Mouse (Mus musculus): ENCODE measurements around the gene Dvl2. TPM values are rescaled to one million over a fixed set of nuclear protein-coding genes. Genes with fewer than 3 reads are reported as not detected.

The Dvl2 gene
- polyA plus RNA-seq, 1 experiment from 2014 or later = 9.8 TPM

- ATAC-seq (ENCODE audit: low FRiP score, low TSS enrichment) = no peak
- Histone ChIP-seq H3K27me3 (ENCODE audit: control insufficient read depth, insufficient read depth, low read length) (no peaks in the 10 kb centered on the region), H3K9me3 (ENCODE audit: control insufficient read depth, low read length) (no peaks in the 10 kb centered on the region), H3K4me2 (replicated peaks; ENCODE audit: low read depth) (no peak overlapping the region), H3K27ac (replicated peaks) (no peak overlapping the region), H3K9ac (ENCODE audit: low read length) (no peak overlapping the region), H3K4me3 (ENCODE audit: low read depth, low read length) (no peak overlapping the region), H3K4me1 (replicated peaks; ENCODE audit: control insufficient read depth, insufficient read depth) (no peaks in the 10 kb centered on the region; the same call in 1 of the 2 replicates), H3K36me3 (ENCODE audit: control insufficient read depth, insufficient read depth, low read length) (no peaks in the 10 kb centered on the region)
- 48% methylated on average over 10 of the region's 10 CpGs for WGBS
- DNase-seq (ENCODE audit: low spot score) = no peak
- TF ChIP-seq EP300 (optimal IDR thresholded peaks at IDR 0.05) = no peak
- TF ChIP-seq CTCF (IDR thresholded peaks at IDR 0.05; ENCODE audit: low read depth) = peak; percentile 49
These were observed 49.4 kb downstream of the Dvl2 start for GRCm38 (mm10) chr11:70049816-70050215.

GRCm38 (mm10) chr11:70053156-70053555 is 52.8 kb downstream of the Dvl2 start:
- no peaks in the 10 kb centered on the region for H3K36me3 ChIP-seq (ENCODE audit: control insufficient read depth, insufficient read depth, low read length)
- ATAC-seq (ENCODE audit: low FRiP score, low TSS enrichment) = no peak
- no peaks in the 10 kb centered on the region; the same call in 1 of the 2 replicates for H3K4me1 ChIP-seq (replicated peaks; ENCODE audit: control insufficient read depth, insufficient read depth)
- DNase-seq (ENCODE audit: low spot score) = no peak
- no peak overlapping the region for H3K27ac ChIP-seq (replicated peaks)
- H3K4me2 ChIP-seq (replicated peaks; ENCODE audit: low read depth) = no peak overlapping the region
- 31% methylated on average over 7 of the region's 7 CpGs for WGBS
- TF ChIP-seq CTCF (IDR thresholded peaks at IDR 0.05; ENCODE audit: low read depth) (no peak), EP300 (optimal IDR thresholded peaks at IDR 0.05) (no peak)
- H3K4me3 ChIP-seq (ENCODE audit: low read depth, low read length) = no peak overlapping the region
- H3K27me3 ChIP-seq (ENCODE audit: control insufficient read depth, insufficient read depth, low read length) = no peaks in the 10 kb centered on the region
- H3K9me3 ChIP-seq (ENCODE audit: control insufficient read depth, low read length) = no peaks in the 10 kb centered on the region
- H3K9ac ChIP-seq (ENCODE audit: low read length) = no peak overlapping the region

- ATAC-seq (ENCODE audit: low FRiP score, low TSS enrichment) = no peak
- no peaks in the 10 kb centered on the region for H3K36me3 ChIP-seq (ENCODE audit: control insufficient read depth, insufficient read depth, low read length)
These were observed 53.6 kb downstream of the Dvl2 start, which contains the start of gene Asgr1 for GRCm38 (mm10) chr11:70053898-70054570. Gene Asgr1, plus strand, starts transcription at chr11:70054085.

GRCm38 (mm10) chr11:70055618-70056214 is 55.3 kb downstream of the Dvl2 start:
- Histone ChIP-seq H3K4me2 (replicated peaks; ENCODE audit: low read depth) (peak overlapping the region; percentile 29; the same call in 1 of the 2 replicates), H3K4me1 (replicated peaks; ENCODE audit: control insufficient read depth, insufficient read depth) (no peaks in the 10 kb centered on the region; the same call in 1 of the 2 replicates), H3K9me3 (ENCODE audit: control insufficient read depth, low read length) (no peaks in the 10 kb centered on the region), H3K27ac (replicated peaks) (no peak overlapping the region), H3K27me3 (ENCODE audit: control insufficient read depth, insufficient read depth, low read length) (no peaks in the 10 kb centered on the region), H3K36me3 (ENCODE audit: control insufficient read depth, insufficient read depth, low read length) (no peaks in the 10 kb centered on the region), H3K4me3 (ENCODE audit: low read depth, low read length) (no peak overlapping the region), H3K9ac (ENCODE audit: low read length) (no peak overlapping the region; the same call in 1 of the 2 replicates)
- TF ChIP-seq CTCF (IDR thresholded peaks at IDR 0.05; ENCODE audit: low read depth) = peak; percentile 97
- TF ChIP-seq EP300 (optimal IDR thresholded peaks at IDR 0.05) = no peak
- 28% methylated on average over 17 of the region's 18 CpGs for WGBS
- ATAC-seq (ENCODE audit: low FRiP score, low TSS enrichment) (peak; percentile 50), DNase-seq (ENCODE audit: low spot score) (peak; percentile 77)

More at GRCm38 (mm10) chr11:70053898-70054570, 53.6 kb downstream of the Dvl2 start, which contains the start of gene Asgr1:
- no peak within 1 kb of the TSS for H3K4me3 ChIP-seq (ENCODE audit: low read depth, low read length)
- H3K4me2 ChIP-seq (replicated peaks; ENCODE audit: low read depth) = no peak within 1 kb of the TSS
- no peak for DNase-seq (ENCODE audit: low spot score)
- no peaks in the 10 kb centered on the region for H3K27me3 ChIP-seq (ENCODE audit: control insufficient read depth, insufficient read depth, low read length)
- no peaks in the 10 kb centered on the region; the same call in 1 of the 2 replicates for H3K4me1 ChIP-seq (replicated peaks; ENCODE audit: control insufficient read depth, insufficient read depth)
- WGBS = 83% methylated on average over 10 of the region's 10 CpGs
- H3K27ac ChIP-seq (replicated peaks) = no peak within 1 kb of the TSS
- no peak within 1 kb of the TSS for H3K9ac ChIP-seq (ENCODE audit: low read length)
- TF ChIP-seq EP300 (optimal IDR thresholded peaks at IDR 0.05) = no peak
- H3K9me3 ChIP-seq (ENCODE audit: control insufficient read depth, low read length) = no peaks in the 10 kb centered on the region

GRCm38 (mm10) chr11:70057805-70058204 is 57.4 kb downstream of the Dvl2 start:
- Histone ChIP-seq H3K9me3 (ENCODE audit: control insufficient read depth, low read length) (no peaks in the 10 kb centered on the region), H3K4me3 (ENCODE audit: low read depth, low read length) (no peak overlapping the region), H3K4me1 (replicated peaks; ENCODE audit: control insufficient read depth, insufficient read depth) (no peaks in the 10 kb centered on the region; the same call in 1 of the 2 replicates), H3K27me3 (ENCODE audit: control insufficient read depth, insufficient read depth, low read length) (no peaks in the 10 kb centered on the region), H3K4me2 (replicated peaks; ENCODE audit: low read depth) (no peak overlapping the region), H3K36me3 (ENCODE audit: control insufficient read depth, insufficient read depth, low read length) (no peaks in the 10 kb centered on the region), H3K27ac (replicated peaks) (no peak overlapping the region), H3K9ac (ENCODE audit: low read length) (no peak overlapping the region)
- ATAC-seq (ENCODE audit: low FRiP score, low TSS enrichment) = no peak
- WGBS = 82% methylated on average over 9 of the region's 9 CpGs
- TF ChIP-seq EP300 (optimal IDR thresholded peaks at IDR 0.05) (no peak), CTCF (IDR thresholded peaks at IDR 0.05; ENCODE audit: low read depth) (no peak)
- no peak for DNase-seq (ENCODE audit: low spot score)

- H3K4me3 ChIP-seq (ENCODE audit: low read depth, low read length) = no peak overlapping the region
- DNase-seq (ENCODE audit: low spot score) = no peak
- 26% methylated on average over 6 of the region's 6 CpGs for WGBS
These were observed 59.5 kb downstream of the Dvl2 start for GRCm38 (mm10) chr11:70059930-70060329.

More at GRCm38 (mm10) chr11:70059930-70060329, 59.5 kb downstream of the Dvl2 start:
- no peak for ATAC-seq (ENCODE audit: low FRiP score, low TSS enrichment)
- H3K27me3 ChIP-seq (ENCODE audit: control insufficient read depth, insufficient read depth, low read length) = no peaks in the 10 kb centered on the region
- no peaks in the 10 kb centered on the region for H3K36me3 ChIP-seq (ENCODE audit: control insufficient read depth, insufficient read depth, low read length)
- H3K4me1 ChIP-seq (replicated peaks; ENCODE audit: control insufficient read depth, insufficient read depth) = no peaks in the 10 kb centered on the region
- H3K27ac ChIP-seq (replicated peaks) = no peak overlapping the region
- H3K9me3 ChIP-seq (ENCODE audit: control insufficient read depth, low read length) = no peaks in the 10 kb centered on the region
- no peak overlapping the region for H3K9ac ChIP-seq (ENCODE audit: low read length)
- TF ChIP-seq EP300 (optimal IDR thresholded peaks at IDR 0.05) = no peak
- no peak for TF ChIP-seq CTCF (IDR thresholded peaks at IDR 0.05; ENCODE audit: low read depth)
- H3K4me2 ChIP-seq (replicated peaks; ENCODE audit: low read depth) = no peak overlapping the region

MicroRNA genes within 50 kb of the gene (microRNA counts, 519-probe panel; counts per million panel counts)
- microRNA mmu-miR-324-3p (not detected), microRNA mmu-miR-324-5p (4,088 counts per million, percentile 31 among the panel's probes with 10 or more counts)

Small RNA genes within 50 kb of the gene (microRNA-seq; reads per million reads assigned to microRNA genes)
- gene Gm44349 = not detected
- 1,907 reads per million, percentile 79 among the genes with 10 or more reads in this experiment for gene Mir324

Other genes starting within 250 kb of the Dvl2 start
- gene Polr2a, start 242.0 kb upstream of the Dvl2 start, polyA plus RNA-seq (2015; fragmentation: Nextera tagmentation; extraction: Ambion mirVana) = 7.9 and 9.0 TPM in 2 replicates
- gene Slc35g3, start 238.6 kb upstream of the Dvl2 start, polyA plus RNA-seq (2015; fragmentation: Nextera tagmentation; extraction: Ambion mirVana) = 0.11 TPM in 1 of 2 replicates, not detected in the other
- gene Zbtb4, start 234.7 kb upstream of the Dvl2 start, polyA plus RNA-seq (2015; fragmentation: Nextera tagmentation; extraction: Ambion mirVana) = 2.6 and 2.7 TPM in 2 replicates
- 4.3 and 5.0 TPM in 2 replicates for gene Chrnb1, start 204.7 kb upstream of the Dvl2 start, polyA plus RNA-seq (2015; fragmentation: Nextera tagmentation; extraction: Ambion mirVana)
- gene Fgf11, start 198.7 kb upstream of the Dvl2 start, polyA plus RNA-seq (2015; fragmentation: Nextera tagmentation; extraction: Ambion mirVana) = 0.67 and 0.90 TPM in 2 replicates
- gene Tmem102, start 195.0 kb upstream of the Dvl2 start, polyA plus RNA-seq (2015; fragmentation: Nextera tagmentation; extraction: Ambion mirVana) = 28.4 and 34.4 TPM in 2 replicates
- not detected in 2 replicates for gene Gm39566, start 185.3 kb upstream of the Dvl2 start, polyA plus RNA-seq (2015; fragmentation: Nextera tagmentation; extraction: Ambion mirVana)
- gene Spem2, start 182.1 kb upstream of the Dvl2 start, polyA plus RNA-seq (2015; fragmentation: Nextera tagmentation; extraction: Ambion mirVana) = not detected in 2 replicates
- not detected in 2 replicates for gene Spem1, start 178.4 kb upstream of the Dvl2 start, polyA plus RNA-seq (2015; fragmentation: Nextera tagmentation; extraction: Ambion mirVana)
- 2.5 and 2.7 TPM in 2 replicates for gene Nlgn2, start 162.8 kb upstream of the Dvl2 start, polyA plus RNA-seq (2015; fragmentation: Nextera tagmentation; extraction: Ambion mirVana)
- 329 and 366 TPM in 2 replicates for gene Tmem256, start 162.1 kb upstream of the Dvl2 start, polyA plus RNA-seq (2015; fragmentation: Nextera tagmentation; extraction: Ambion mirVana)
- gene Plscr3, start 154.2 kb upstream of the Dvl2 start, polyA plus RNA-seq (2015; fragmentation: Nextera tagmentation; extraction: Ambion mirVana) = 54.4 and 58.4 TPM in 2 replicates
- 12.3 TPM in 2 replicates for gene Tnk1, start 141.9 kb upstream of the Dvl2 start, polyA plus RNA-seq (2015; fragmentation: Nextera tagmentation; extraction: Ambion mirVana)
- gene Tmem95, start 122.6 kb upstream of the Dvl2 start, polyA plus RNA-seq (2015; fragmentation: Nextera tagmentation; extraction: Ambion mirVana) = 0.25 and 0.54 TPM in 2 replicates
- gene Kctd11, start 119.2 kb upstream of the Dvl2 start, polyA plus RNA-seq (2015; fragmentation: Nextera tagmentation; extraction: Ambion mirVana) = 15.9 and 18.1 TPM in 2 replicates
- 0.70 and 0.71 TPM in 2 replicates for gene Acap1, start 105.1 kb upstream of the Dvl2 start, polyA plus RNA-seq (2015; fragmentation: Nextera tagmentation; extraction: Ambion mirVana)
- gene 2810408A11Rik, start 99.6 kb upstream of the Dvl2 start, polyA plus RNA-seq (2015; fragmentation: Nextera tagmentation; extraction: Ambion mirVana) = 5.6 and 5.9 TPM in 2 replicates
- gene Neurl4, start 99.5 kb upstream of the Dvl2 start, polyA plus RNA-seq (2015; fragmentation: Nextera tagmentation; extraction: Ambion mirVana) = 2.3 and 3.9 TPM in 2 replicates
- gene Gps2, start 86.7 kb upstream of the Dvl2 start, polyA plus RNA-seq (2015; fragmentation: Nextera tagmentation; extraction: Ambion mirVana) = 40.6 and 43.3 TPM in 2 replicates
- 1,169 and 1,205 TPM in 2 replicates for gene Eif5a, start 78.6 kb upstream of the Dvl2 start, polyA plus RNA-seq (2015; fragmentation: Nextera tagmentation; extraction: Ambion mirVana)
- 1.4 and 1.7 TPM in 2 replicates for gene Ybx2, start 64.8 kb upstream of the Dvl2 start, polyA plus RNA-seq (2015; fragmentation: Nextera tagmentation; extraction: Ambion mirVana)
- 36.4 and 40.5 TPM in 2 replicates for gene Slc2a4, start 52.4 kb upstream of the Dvl2 start, polyA plus RNA-seq (2015; fragmentation: Nextera tagmentation; extraction: Ambion mirVana)
- 119 and 125 TPM in 2 replicates for gene Cldn7, start 35.8 kb upstream of the Dvl2 start, polyA plus RNA-seq (2015; fragmentation: Nextera tagmentation; extraction: Ambion mirVana)
- gene Ctdnep1, start 19.4 kb upstream of the Dvl2 start, polyA plus RNA-seq (2015; fragmentation: Nextera tagmentation; extraction: Ambion mirVana) = 13.1 and 14.9 TPM in 2 replicates
- gene Elp5, start 18.1 kb upstream of the Dvl2 start, polyA plus RNA-seq (2015; fragmentation: Nextera tagmentation; extraction: Ambion mirVana) = 73.1 and 73.4 TPM in 2 replicates
- gene Gabarap, start 9.5 kb upstream of the Dvl2 start, polyA plus RNA-seq (2015; fragmentation: Nextera tagmentation; extraction: Ambion mirVana) = 536 and 544 TPM in 2 replicates
- 34.4 and 38.5 TPM in 2 replicates for gene Phf23, start 4.8 kb upstream of the Dvl2 start, polyA plus RNA-seq (2015; fragmentation: Nextera tagmentation; extraction: Ambion mirVana)
- gene Acadvl, start 14.8 kb downstream of the Dvl2 start, polyA plus RNA-seq (2015; fragmentation: Nextera tagmentation; extraction: Ambion mirVana) = 136 and 143 TPM in 2 replicates
- gene Dlg4, start 16.3 kb downstream of the Dvl2 start, polyA plus RNA-seq (2015; fragmentation: Nextera tagmentation; extraction: Ambion mirVana) = 2.6 and 3.9 TPM in 2 replicates
- 0.70 and 0.83 TPM in 2 replicates for gene Asgr1, start 53.5 kb downstream of the Dvl2 start, polyA plus RNA-seq (2015; fragmentation: Nextera tagmentation; extraction: Ambion mirVana)
- 0.19 and 0.30 TPM in 2 replicates for gene Asgr2, start 92.0 kb downstream of the Dvl2 start, polyA plus RNA-seq (2015; fragmentation: Nextera tagmentation; extraction: Ambion mirVana)
- 0.48 and 0.68 TPM in 2 replicates for gene Mgl2, start 129.7 kb downstream of the Dvl2 start, polyA plus RNA-seq (2015; fragmentation: Nextera tagmentation; extraction: Ambion mirVana)
- 1.0 and 1.4 TPM in 2 replicates for gene Clec10a, start 155.6 kb downstream of the Dvl2 start, polyA plus RNA-seq (2015; fragmentation: Nextera tagmentation; extraction: Ambion mirVana)
- gene Slc16a11, start 212.2 kb downstream of the Dvl2 start, polyA plus RNA-seq (2015; fragmentation: Nextera tagmentation; extraction: Ambion mirVana) = 2.5 and 3.1 TPM in 2 replicates
- gene Slc16a13, start 220.5 kb downstream of the Dvl2 start, polyA plus RNA-seq (2015; fragmentation: Nextera tagmentation; extraction: Ambion mirVana) = 5.7 and 6.1 TPM in 2 replicates
- gene Bcl6b, start 229.2 kb downstream of the Dvl2 start, polyA plus RNA-seq (2015; fragmentation: Nextera tagmentation; extraction: Ambion mirVana) = 3.2 and 3.6 TPM in 2 replicates
- 81.0 and 83.6 TPM in 2 replicates for gene 0610010K14Rik, start 237.3 kb downstream of the Dvl2 start, polyA plus RNA-seq (2015; fragmentation: Nextera tagmentation; extraction: Ambion mirVana)
- 7.5 and 10.1 TPM in 2 replicates for gene Gm21988, start 239.2 kb downstream of the Dvl2 start, polyA plus RNA-seq (2015; fragmentation: Nextera tagmentation; extraction: Ambion mirVana)
- gene Rnasek, start 239.2 kb downstream of the Dvl2 start, polyA plus RNA-seq (2015; fragmentation: Nextera tagmentation; extraction: Ambion mirVana) = 317 and 326 TPM in 2 replicates

Data from stomach, postnatal 0 days (tissue).